Mouse (Mus musculus) spleen, postnatal 36 days (tissue): Measurements from ENCODE around the gene Srm.

Source experiments
- DNase-seq, 2 experiments: peaks; one replicate each; pipeline ENCODE4 v3.0.0; 2022; ENCODE audit warnings: low spot score in 2 of 2, mixed read lengths in 1 of 2

The Srm gene

GRCm38 (mm10) chr4:148601871-148602270 is 10.6 kb downstream of the Srm start:
- DNase-seq = no peak

DNA sequence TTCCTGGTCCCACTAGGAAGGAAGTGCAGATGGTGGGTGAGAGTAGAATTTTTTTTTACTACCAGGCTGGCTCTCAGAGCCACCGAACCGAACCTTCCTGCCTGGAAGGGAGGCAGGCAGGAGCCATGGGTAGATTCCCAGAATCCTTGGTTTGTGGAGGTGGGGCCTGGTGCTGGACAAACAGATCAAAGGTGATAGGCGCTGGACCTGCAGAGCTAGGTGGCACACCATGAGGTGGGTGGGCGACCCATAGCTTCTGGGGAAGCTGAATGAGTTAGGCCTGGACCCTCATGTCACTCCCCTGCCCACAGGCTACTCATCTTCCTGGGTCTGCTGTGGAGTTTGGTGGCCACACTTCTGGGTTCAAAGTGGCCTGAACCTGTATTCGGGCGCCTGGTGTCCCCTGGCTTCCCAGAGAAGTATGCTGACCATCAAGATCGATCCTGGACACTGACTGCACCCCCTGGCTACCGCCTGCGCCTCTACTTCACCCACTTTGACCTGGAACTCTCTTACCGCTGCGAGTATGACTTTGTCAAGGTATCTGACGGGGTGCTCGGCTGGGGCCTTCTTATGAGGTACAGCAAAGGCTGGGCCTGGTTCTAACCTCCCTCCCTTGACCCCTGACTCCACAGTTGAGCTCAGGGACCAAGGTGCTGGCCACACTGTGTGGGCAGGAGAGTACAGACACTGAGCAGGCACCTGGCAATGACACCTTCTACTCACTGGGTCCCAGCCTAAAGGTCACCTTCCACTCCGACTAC is 11.2 kb downstream of the Srm start, which contains the start of gene Masp2:
Masp2 (plus strand) TSS at position 198 of the 764 bp plus-strand sequence.
- no peak for DNase-seq

- no peak for DNase-seq
These were observed 12.3 kb downstream of the Srm start for GRCm38 (mm10) chr4:148603376-148604139.

- no peak for DNase-seq
These were observed 12.8 kb downstream of the Srm start for GRCm38 (mm10) chr4:148604141-148604540.

DNA sequence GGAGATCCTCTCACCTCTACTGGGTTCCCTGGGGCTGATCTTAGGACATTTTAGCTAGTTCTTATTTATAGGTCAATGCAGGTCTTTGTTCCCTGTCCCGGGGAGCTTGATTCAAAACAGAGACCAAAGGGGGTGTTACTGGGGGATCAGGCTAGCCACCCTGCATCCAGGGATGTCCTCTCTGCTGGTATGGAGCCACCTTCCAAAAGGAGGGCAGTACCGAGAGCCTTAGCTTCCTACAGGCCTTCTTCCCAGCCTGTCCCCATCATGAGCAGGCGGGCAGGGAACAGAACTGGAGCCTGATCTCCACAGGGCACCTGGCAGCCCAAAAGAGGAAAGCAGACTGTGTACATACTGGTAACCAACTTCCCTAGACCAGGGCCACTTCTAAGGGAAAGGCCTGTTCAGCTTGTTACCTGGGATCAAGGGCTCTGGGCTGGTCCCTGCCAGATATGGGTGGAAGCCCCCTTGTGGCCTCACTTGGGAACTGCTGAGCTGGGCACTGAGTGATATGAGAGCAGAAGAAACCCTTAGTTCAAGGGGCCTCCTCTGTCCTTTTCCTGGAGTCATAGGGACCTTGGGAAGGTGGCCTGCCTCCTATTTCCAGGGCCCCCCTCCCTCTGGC is 13.3 kb downstream of the Srm start:
- DNase-seq = peak; percentile 50

- DNase-seq = peak; percentile 66
These were observed 16.5 kb downstream of the Srm start for GRCm38 (mm10) chr4:148607758-148608157.

DNA sequence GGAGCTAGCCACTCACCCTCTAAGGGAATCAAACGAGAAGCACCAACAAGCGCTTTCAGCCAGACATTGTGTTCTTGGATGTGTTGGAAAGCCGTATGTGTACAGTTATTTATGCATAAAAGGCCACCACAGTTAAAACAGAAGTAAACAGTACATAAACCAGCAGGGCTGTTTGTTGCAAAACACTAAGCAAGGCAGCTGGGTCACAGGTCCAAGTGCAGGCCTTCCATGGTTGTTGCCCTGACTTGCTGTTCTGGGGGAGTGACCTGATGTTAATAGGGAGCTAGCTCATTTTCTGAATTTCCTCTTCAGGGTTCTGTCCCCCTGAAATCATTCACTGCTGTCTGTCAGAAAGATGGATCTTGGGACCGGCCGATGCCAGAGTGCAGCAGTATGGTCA is 18.5 kb downstream of the Srm start:
- DNase-seq = no peak

- DNase-seq = no peak
These were observed 19.5 kb downstream of the Srm start for GRCm38 (mm10) chr4:148610631-148611364.

GRCm38 (mm10) chr4:148612557-148612956 is 21.3 kb downstream of the Srm start:
- no peak for DNase-seq

- DNase-seq = no peak
These were observed 22.4 kb downstream of the Srm start for GRCm38 (mm10) chr4:148613738-148614137.

DNA sequence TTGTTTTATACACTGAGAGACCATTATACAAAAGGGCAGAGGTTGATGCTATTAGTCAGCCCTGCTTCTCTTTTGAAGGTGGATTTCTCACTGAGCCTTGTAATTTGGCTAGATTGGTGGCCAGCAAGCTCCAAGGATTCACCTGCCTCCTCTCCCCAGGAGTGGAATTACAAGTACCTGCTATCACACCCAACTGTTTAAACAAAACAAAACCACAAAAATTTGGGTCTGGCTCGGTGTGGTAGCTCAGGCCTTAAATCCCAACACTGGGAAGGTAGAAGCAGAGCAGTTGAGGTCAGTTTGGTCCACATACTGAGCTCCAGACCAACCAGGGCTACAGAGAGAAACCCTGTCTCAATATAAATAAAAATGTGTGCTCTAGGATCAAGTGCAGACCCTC is 28.5 kb downstream of the Srm start:
- no peak for DNase-seq

- no peak for DNase-seq
These were observed 29.4 kb downstream of the Srm start for GRCm38 (mm10) chr4:148620718-148621117.

GRCm38 (mm10) chr4:148622485-148622884 is 31.2 kb downstream of the Srm start:
- no peak for DNase-seq

DNA sequence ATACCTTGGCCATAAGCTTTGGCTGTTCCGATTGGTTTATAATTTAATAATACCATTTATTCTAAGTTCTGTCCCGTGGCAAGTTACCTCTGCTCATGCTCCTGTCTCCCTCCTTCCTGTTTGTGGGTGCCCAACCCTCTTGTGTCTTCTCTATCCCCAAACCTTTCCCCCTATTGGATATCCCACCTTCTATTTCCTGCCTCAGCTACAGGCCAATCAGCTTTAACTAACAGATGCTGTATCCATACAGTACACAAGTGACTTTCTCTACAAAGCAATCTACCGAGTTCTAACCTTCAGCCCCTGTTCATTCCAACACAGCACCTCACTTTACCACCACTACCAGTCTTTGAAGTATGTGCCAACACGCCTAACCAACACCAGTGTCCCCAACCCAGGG is 32.3 kb downstream of the Srm start:
- no peak for DNase-seq

GRCm38 (mm10) chr4:148625010-148625409 is 33.7 kb downstream of the Srm start:
- DNase-seq = no peak

GRCm38 (mm10) chr4:148625756-148626622 is 34.7 kb downstream of the Srm start:
- peak; percentile 16 to 19 for DNase-seq

- peak; percentile 95 for DNase-seq
These were observed 35.4 kb downstream of the Srm start, which contains the start of gene Tardbp for GRCm38 (mm10) chr4:148626623-148627185. Gene Tardbp (minus strand): TSS chr4:148627019.

DNA sequence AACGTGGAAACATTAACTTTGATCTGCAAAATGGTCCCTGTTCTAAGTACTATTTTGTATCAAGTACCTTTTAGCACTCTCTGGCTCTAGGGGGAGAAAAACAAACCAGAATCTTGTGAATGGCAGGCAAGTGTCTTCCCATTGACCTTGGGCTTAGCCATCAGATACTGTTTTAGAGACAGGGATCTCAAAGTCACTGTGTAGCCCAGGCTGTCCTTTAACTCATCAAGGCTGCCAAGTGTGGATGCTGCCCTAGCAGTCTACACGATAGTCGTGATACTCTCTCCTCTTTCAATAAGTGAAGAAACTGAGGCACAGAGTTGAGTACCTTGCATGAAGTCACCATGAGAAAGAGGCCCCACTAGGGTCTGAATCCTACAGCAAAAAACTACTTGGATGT is 35.9 kb downstream of the Srm start:
- DNase-seq = no peak

- no peak for DNase-seq
These were observed 40.9 kb downstream of the Srm start for GRCm38 (mm10) chr4:148632013-148632692.
